Mouse (Mus musculus) kidney, adult 2 months (tissue): ENCODE data around the gene Rsad1.

Source experiments
- CTCF ChIP-seq: fragments of 200-500 bp; conservative IDR thresholded peaks from 2 replicates; pipeline ENCODE4 v1.5.1; 2011; ENCODE audit warnings: low read depth, mild to moderate bottlenecking, control low read depth, low read length, moderate library complexity, mixed read lengths; ENCODE audit not compliant: insufficient read depth, insufficient read length
- POLR2A ChIP-seq: fragments of 200-500 bp; IDR thresholded peaks from one replicate; pipeline ENCODE4 v1.6.1; 2011; ENCODE audit warnings: low read depth, low read length, control low read depth

- TF ChIP-seq CTCF (no peak), POLR2A (no peak)
These were observed 842 bp downstream of the Rsad1 start for GRCm38 (mm10) chr11:94548041-94548784.
